Mouse (Mus musculus) thymus, postnatal 4 days (tissue): ENCODE data around the gene Dyrk1a.
"Not testable (repeated sequence)": the region's sequence is repeated elsewhere in the genome, so short reads cannot be mapped to it uniquely, and the experiment has no call there.

Source experiments
- DNase-seq: peaks from one replicate; pipeline ENCODE4 v3.0.0; 2021

The Dyrk1a gene

GRCm38 (mm10) chr16:94641799-94642198, 72.0 kb downstream of the Dyrk1a start:
- DNase-seq: no peak

- DNase-seq: peak; percentile 28
Measured at GRCm38 (mm10) chr16:94647153-94647552, 77.3 kb downstream of the Dyrk1a start.

GRCm38 (mm10) chr16:94647925-94648324, 78.1 kb downstream of the Dyrk1a start:
- DNase-seq: no peak

DNA sequence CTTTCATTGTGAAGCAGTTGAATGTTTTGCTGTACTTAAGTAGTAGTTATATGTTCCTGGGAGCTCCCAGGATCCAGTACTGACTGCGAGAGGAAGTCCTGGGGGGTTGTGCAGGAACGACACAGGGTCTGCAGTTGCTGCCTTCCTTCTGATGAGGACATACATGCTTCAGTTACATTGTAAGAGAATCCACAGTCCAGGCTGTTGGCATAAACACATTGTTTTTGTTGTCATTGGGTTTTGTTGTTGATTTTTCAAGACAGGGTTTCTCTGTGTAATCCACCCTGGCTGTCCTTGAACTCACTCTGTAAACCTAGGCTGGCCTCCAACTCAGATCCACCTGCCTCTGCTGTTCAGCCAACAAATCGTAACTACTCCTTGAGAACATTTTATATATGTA, 80.1 kb downstream of the Dyrk1a start:
- no peak for DNase-seq

- no peak for DNase-seq
Measured at GRCm38 (mm10) chr16:94652091-94652713, 82.4 kb downstream of the Dyrk1a start.

DNA sequence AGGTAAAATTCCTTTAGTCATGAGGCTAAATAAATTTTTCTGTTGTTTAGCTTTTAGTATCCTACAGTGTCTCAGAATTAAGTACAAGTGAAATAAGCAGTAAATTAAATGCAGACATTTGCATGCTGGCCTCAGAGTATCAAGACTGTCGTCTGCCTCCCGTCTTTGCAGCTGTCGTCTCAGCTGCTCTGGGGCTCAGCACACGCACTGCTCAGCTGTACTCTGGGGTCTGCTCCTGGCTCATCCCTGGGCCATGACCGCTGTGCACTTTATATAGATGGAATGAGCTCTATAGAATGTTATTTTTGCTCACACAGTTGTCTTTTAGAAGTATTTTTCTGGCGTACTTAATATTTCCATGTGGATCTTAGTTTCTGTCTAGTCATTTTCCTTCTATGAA, 85.3 kb downstream of the Dyrk1a start:
- no peak for DNase-seq

DNA sequence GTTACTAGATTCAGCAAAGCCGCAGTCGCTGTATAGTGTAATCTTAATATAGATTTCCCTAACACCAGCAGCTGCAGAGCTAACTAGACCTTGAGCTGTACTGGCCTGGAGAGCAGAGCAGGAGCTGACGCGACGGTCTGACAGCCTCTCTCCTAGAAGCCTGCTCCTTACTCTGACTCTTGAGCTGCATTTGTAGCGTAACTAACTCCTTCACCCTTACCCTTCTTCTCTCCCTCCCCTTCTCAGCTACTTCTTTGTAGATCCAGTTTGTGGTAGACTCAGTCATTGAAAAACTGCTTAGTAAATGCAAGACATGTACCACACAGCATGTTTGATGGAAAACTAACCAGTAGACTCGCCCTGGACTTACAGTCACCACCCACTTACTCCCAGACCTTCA, 87.1 kb downstream of the Dyrk1a start:
- DNase-seq: no peak

GRCm38 (mm10) chr16:94659394-94659793, 89.6 kb downstream of the Dyrk1a start:
- no peak for DNase-seq

GRCm38 (mm10) chr16:94660221-94660620, 90.4 kb downstream of the Dyrk1a start:
- DNase-seq: no peak

- DNase-seq: no peak
Measured at GRCm38 (mm10) chr16:94667557-94667956, 97.7 kb downstream of the Dyrk1a start.

GRCm38 (mm10) chr16:94671313-94671712, 101.5 kb downstream of the Dyrk1a start:
- no peak for DNase-seq

DNA sequence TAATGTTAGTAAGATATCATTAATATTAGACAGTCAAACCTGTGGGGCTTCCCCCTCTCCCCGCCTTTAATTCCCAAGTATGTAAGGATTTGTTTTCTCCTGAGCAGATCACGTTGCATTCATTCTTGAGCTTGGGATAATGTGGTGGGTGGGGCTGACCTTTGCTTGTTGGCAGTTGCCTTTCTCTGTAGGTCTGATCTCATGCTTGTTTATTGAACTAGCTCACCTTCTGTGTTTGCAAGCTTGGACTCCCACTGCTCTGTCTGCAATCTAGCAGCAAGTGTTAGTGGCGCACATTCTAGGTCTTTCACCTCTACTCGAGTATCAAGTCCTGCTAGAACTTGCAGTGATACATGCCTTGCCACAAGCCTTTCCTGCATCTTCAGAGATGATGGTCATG, 111.1 kb downstream of the Dyrk1a start:
- DNase-seq: no peak

DNA sequence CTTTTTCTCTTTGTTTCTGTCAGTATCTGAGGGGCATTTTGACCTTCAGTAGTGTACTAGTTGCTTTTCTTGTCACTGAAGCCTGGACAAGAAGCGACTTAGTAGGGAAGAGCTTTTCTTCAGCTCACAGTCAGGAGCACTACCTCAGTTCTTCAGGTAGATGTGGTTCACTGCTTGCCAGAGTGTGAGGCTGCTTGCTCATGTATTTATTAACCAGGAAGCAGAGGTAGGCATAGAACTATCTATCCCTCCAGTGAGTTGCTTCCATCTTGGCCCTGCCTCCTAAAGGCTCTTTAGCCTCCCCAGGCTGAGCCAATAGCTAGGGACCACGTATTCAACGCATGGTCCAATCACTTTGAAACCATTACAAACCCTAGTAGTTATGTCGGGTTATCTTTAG, 112.0 kb downstream of the Dyrk1a start:
- DNase-seq: no peak

DNA sequence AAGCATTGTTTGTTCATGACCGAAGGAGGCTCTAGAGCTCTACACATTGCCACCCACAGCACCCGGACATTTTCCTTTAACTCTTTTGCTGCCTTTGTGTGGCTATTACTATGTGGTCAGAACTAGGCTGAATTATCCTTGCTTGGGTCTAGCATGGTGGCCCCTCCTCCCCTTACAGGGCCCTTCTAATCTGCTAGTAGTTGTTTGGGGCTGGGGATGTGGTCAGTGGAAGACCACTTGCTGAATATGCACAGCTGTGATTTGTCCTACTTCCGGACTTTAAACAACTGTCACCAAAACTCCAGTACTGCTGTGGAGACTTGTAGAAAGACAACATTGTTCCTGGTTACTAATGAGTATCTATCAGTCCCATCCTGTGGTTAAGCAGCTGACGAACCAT, 114.2 kb downstream of the Dyrk1a start:
- no peak for DNase-seq

GRCm38 (mm10) chr16:94693687-94694305, 124.0 kb downstream of the Dyrk1a start:
- DNase-seq: no peak

GRCm38 (mm10) chr16:94697553-94697952, 127.7 kb downstream of the Dyrk1a start:
- no peak for DNase-seq

GRCm38 (mm10) chr16:94698234-94698633, 128.4 kb downstream of the Dyrk1a start:
- not testable (repeated sequence) for DNase-seq

DNA sequence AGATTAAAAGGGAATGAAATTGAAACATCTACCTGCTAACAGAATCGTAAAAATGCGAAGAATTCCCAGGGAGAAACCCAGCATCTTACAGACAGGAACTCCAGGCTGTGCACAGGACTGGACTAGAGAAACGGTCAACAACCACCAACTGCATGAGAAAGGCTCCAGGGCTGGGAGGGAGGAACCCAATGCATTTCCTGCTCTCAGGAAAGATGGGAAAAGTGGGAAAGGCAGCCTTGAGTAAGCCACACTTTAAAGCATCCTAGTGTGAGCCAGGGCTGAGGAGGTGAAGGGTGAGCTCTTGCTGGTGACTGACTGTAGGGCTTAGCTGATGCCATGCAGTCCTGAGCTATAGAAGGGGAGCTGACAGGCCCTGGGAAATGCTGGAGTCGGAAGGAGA, 131.3 kb downstream of the Dyrk1a start:
- no peak for DNase-seq

- DNase-seq: no peak
Measured at GRCm38 (mm10) chr16:94701971-94702370, 132.2 kb downstream of the Dyrk1a start.

GRCm38 (mm10) chr16:94713480-94714094, 143.8 kb downstream of the Dyrk1a start:
- peak; percentile 95 for DNase-seq

DNA sequence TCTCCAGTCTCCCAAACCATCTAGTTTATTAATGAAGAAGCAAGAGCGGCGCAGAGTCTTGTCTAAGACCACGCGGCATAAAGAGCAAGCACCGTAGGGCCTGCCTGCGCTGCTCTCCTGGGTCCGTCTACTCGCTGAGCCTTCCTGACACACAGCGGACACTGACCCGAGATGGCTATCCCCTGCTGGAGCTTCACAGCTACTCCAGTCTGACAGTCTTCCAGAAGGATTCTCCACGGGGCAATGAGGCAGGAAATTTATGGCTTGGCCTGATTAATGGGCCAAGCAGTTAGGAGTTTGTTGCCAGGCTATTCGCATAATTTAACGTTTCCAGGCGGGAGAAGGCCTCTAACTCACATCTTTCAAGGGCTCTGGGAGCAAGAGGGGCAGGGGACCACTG, 144.7 kb downstream of the Dyrk1a start:
- DNase-seq: no peak

DNA sequence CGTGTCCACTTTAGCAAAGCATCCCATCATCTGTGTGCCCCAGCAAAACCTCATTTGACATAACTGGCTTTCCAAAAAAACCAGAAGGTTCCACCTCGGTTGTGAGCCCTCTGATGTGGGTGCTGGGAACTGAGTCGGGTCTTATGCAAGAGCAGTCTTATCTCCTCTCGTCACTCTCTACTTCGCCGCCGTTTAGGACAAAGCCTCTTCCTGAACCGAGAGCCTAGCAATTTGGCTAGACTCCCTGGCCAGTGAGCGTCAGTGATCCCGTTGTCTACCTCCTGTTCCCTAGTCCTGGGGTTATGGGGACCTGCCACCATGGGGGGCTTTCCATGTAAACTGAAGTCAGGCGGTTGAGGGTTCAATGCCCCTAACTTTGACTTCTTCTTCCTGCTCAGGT, 147.2 kb downstream of the Dyrk1a start:
- no peak for DNase-seq

GRCm38 (mm10) chr16:94718919-94719318, 149.1 kb downstream of the Dyrk1a start:
- DNase-seq: no peak

- no peak for DNase-seq
Measured at GRCm38 (mm10) chr16:94719488-94719887, 149.7 kb downstream of the Dyrk1a start.
